Mouse (Mus musculus) cortical plate, adult 2 months (tissue): ENCODE measurements around the gene Rdh8.

Experiments used
- CTCF ChIP-seq: fragments of 200-500 bp; IDR thresholded peaks from 2 replicates; pipeline ENCODE4 v1.5.1; 2011; ENCODE audit warnings: mild to moderate bottlenecking, control low read depth, low read length; ENCODE audit not compliant: insufficient read depth; ENCODE audit errors: extremely low read depth
- POLR2A ChIP-seq: fragments of 200-500 bp; IDR thresholded peaks from 2 replicates; pipeline ENCODE4 v1.6.1; 2011; ENCODE audit warnings: mild to moderate bottlenecking, low read length, control low read depth; ENCODE audit not compliant: insufficient read depth; ENCODE audit errors: extremely low read depth

- TF ChIP-seq POLR2A (no peak), CTCF (no peak)
These were observed 20.6 kb downstream of the Rdh8 start for GRCm38 (mm10) chr9:20838931-20839330.
